Mouse (Mus musculus): Measurements from ENCODE around the gene Ppp1r1c.

Ppp1r1c gene

GRCm38 (mm10) chr2:79707575-79707974, at the start of gene Ppp1r1c:
TSS of gene Ppp1r1c (plus strand) at chr2:79707780.
- DNase-seq (ENCODE audit: low spot score): no peak

- DNase-seq (ENCODE audit: low spot score): no peak
Observed at GRCm38 (mm10) chr2:79660417-79661185, 47.0 kb upstream of the Ppp1r1c start.

- no peak for DNase-seq (ENCODE audit: low spot score)
Observed at GRCm38 (mm10) chr2:79661486-79662104, 46.0 kb upstream of the Ppp1r1c start.

GRCm38 (mm10) chr2:79664532-79665286, 42.9 kb upstream of the Ppp1r1c start:
- no peak for DNase-seq (ENCODE audit: low spot score)

- DNase-seq (ENCODE audit: low spot score): no peak
Observed at GRCm38 (mm10) chr2:79665492-79665891, 42.1 kb upstream of the Ppp1r1c start.

- no peak for DNase-seq (ENCODE audit: low spot score)
Observed at GRCm38 (mm10) chr2:79675266-79675665, 32.3 kb upstream of the Ppp1r1c start.

GRCm38 (mm10) chr2:79677663-79678257, 29.8 kb upstream of the Ppp1r1c start:
- DNase-seq (ENCODE audit: low spot score): no peak

- DNase-seq (ENCODE audit: low spot score): no peak
Observed at GRCm38 (mm10) chr2:79681672-79682071, 25.9 kb upstream of the Ppp1r1c start.

- DNase-seq (ENCODE audit: low spot score): no peak
Observed at GRCm38 (mm10) chr2:79683258-79683657, 24.3 kb upstream of the Ppp1r1c start.

- DNase-seq (ENCODE audit: low spot score): no peak
Observed at GRCm38 (mm10) chr2:79690838-79691237, 16.7 kb upstream of the Ppp1r1c start.

- no peak for DNase-seq (ENCODE audit: low spot score)
Observed at GRCm38 (mm10) chr2:79695190-79695589, 12.4 kb upstream of the Ppp1r1c start.

- no peak for DNase-seq (ENCODE audit: low spot score)
Observed at GRCm38 (mm10) chr2:79695939-79696338, 11.6 kb upstream of the Ppp1r1c start.

- no peak for DNase-seq (ENCODE audit: low spot score)
Observed at GRCm38 (mm10) chr2:79696478-79697230, 10.9 kb upstream of the Ppp1r1c start.

GRCm38 (mm10) chr2:79698166-79698565, 9.4 kb upstream of the Ppp1r1c start:
- no peak for DNase-seq (ENCODE audit: low spot score)

GRCm38 (mm10) chr2:79704773-79705172, 2.8 kb upstream of the Ppp1r1c start:
- no peak for DNase-seq (ENCODE audit: low spot score)

GRCm38 (mm10) chr2:79713662-79714091, 6.1 kb downstream of the Ppp1r1c start:
- no peak for DNase-seq (ENCODE audit: low spot score)

- no peak for DNase-seq (ENCODE audit: low spot score)
Observed at GRCm38 (mm10) chr2:79714745-79715144, 7.2 kb downstream of the Ppp1r1c start.

- no peak for DNase-seq (ENCODE audit: low spot score)
Observed at GRCm38 (mm10) chr2:79715925-79716324, 8.3 kb downstream of the Ppp1r1c start.

GRCm38 (mm10) chr2:79717846-79718245, 10.3 kb downstream of the Ppp1r1c start:
- DNase-seq (ENCODE audit: low spot score): no peak

GRCm38 (mm10) chr2:79722415-79722814, 14.8 kb downstream of the Ppp1r1c start:
- DNase-seq (ENCODE audit: low spot score): no peak

GRCm38 (mm10) chr2:79738958-79739357, 31.4 kb downstream of the Ppp1r1c start:
- no peak for DNase-seq (ENCODE audit: low spot score)

GRCm38 (mm10) chr2:79741966-79742365, 34.4 kb downstream of the Ppp1r1c start:
- no peak for DNase-seq (ENCODE audit: low spot score)

Data from layer of hippocampus, adult 11-12 months (tissue).